Mouse (Mus musculus) heart, adult 2 months (tissue): ENCODE measurements around the gene Ppp1cc. TPM values are rescaled to one million over a fixed set of nuclear protein-coding genes. Genes with fewer than 3 reads are reported as not detected.
"Not testable (repeated sequence)": the region's sequence is repeated elsewhere in the genome, so short reads cannot be mapped to it uniquely, and the experiment has no call there.

ENCODE experiments used
- DNase-seq, 2 experiments: peaks; one replicate each; pipeline ENCODE4 v3.0.0; 2021
- H3K27ac ChIP-seq: fragments of 200-600 bp; 2 replicates; pipeline ENCODE4 v1.8.1; 2022
- H3K27me3 ChIP-seq: fragments of 200-500 bp; 2 replicates; pipeline ENCODE4 v1.6.1; 2012; ENCODE audit warnings: mild to moderate bottlenecking, low read length, inconsistent platforms, mixed read lengths; ENCODE audit not compliant: control insufficient read depth, insufficient read depth
- H3K36me3 ChIP-seq: fragments of 200-500 bp; 2 replicates; pipeline ENCODE4 v1.6.1; 2012; ENCODE audit warnings: low read length, inconsistent platforms; ENCODE audit not compliant: control insufficient read depth, insufficient read depth
- H3K4me1 ChIP-seq: fragments of 200-500 bp; 2 replicates; pipeline ENCODE4 v1.6.1; 2011; ENCODE audit warnings: low read length; ENCODE audit not compliant: control insufficient read depth, insufficient read depth
- H3K4me3 ChIP-seq: fragments of 200-600 bp; 2 replicates; pipeline ENCODE4 v1.8.1; 2022
- H3K79me2 ChIP-seq: fragments of 200-500 bp; replicated peaks from 2 replicates; pipeline ENCODE4 v1.6.1; 2012; ENCODE audit warnings: mild to moderate bottlenecking, inconsistent platforms, low read length, moderate library complexity, mixed read lengths; ENCODE audit not compliant: control insufficient read depth, insufficient read depth
- H3K9ac ChIP-seq: fragments of 200-500 bp; 2 replicates; pipeline ENCODE4 v1.6.1; 2012; ENCODE audit warnings: low read depth, mild to moderate bottlenecking, control low read depth, inconsistent platforms, low read length, mixed read lengths
- CTCF ChIP-seq: fragments of 200-600 bp; IDR thresholded peaks from 2 replicates; pipeline ENCODE4 v1.8.1; 2022; ENCODE audit warnings: antibody characterized with exemption, mild to moderate bottlenecking, moderate library complexity
- EP300 ChIP-seq: fragments of 200-500 bp; IDR thresholded peaks from 2 replicates; pipeline ENCODE4 v1.6.1; 2011; ENCODE audit warnings: low read depth, low read length, control low read depth; ENCODE audit not compliant: insufficient read depth
- POLR2A ChIP-seq: fragments of 200-500 bp; IDR thresholded peaks from 2 replicates; pipeline ENCODE4 v1.6.1; 2011; ENCODE audit warnings: mild to moderate bottlenecking, low read depth, low read length, control low read depth; ENCODE audit not compliant: insufficient read depth
- WGBS: fragments of 180-500 bp; shearing (Covaris S2); methylation state at CpG from one replicate; pipeline ENCODE4 v1.1.7; 2018; 5-methylcytosine and 5-hydroxymethylcytosine counted together
- intact Hi-C: fragments of 180-260 bp; cut with DNase I; formaldehyde crosslinking; loops from one replicate; pipeline ENCODE4 v1.15.1; 2025
- polyA plus RNA-seq: library from polyadenylated mRNA; depleted of rRNA; stranded (reverse); fragments of >200 nt; gene quantifications from 2 replicates; pipeline ENCODE4 v1.2.3, GENCODE M21; 2012
- total RNA-seq, 2 experiments: library from RNA; stranded (reverse); gene quantifications; 2 replicates each; pipeline ENCODE4 v1.2.3; 2021

Ppp1cc gene
- total and polyA plus RNA-seq, 3 experiments = 59.7 to 127 (median 101) TPM

DNA sequence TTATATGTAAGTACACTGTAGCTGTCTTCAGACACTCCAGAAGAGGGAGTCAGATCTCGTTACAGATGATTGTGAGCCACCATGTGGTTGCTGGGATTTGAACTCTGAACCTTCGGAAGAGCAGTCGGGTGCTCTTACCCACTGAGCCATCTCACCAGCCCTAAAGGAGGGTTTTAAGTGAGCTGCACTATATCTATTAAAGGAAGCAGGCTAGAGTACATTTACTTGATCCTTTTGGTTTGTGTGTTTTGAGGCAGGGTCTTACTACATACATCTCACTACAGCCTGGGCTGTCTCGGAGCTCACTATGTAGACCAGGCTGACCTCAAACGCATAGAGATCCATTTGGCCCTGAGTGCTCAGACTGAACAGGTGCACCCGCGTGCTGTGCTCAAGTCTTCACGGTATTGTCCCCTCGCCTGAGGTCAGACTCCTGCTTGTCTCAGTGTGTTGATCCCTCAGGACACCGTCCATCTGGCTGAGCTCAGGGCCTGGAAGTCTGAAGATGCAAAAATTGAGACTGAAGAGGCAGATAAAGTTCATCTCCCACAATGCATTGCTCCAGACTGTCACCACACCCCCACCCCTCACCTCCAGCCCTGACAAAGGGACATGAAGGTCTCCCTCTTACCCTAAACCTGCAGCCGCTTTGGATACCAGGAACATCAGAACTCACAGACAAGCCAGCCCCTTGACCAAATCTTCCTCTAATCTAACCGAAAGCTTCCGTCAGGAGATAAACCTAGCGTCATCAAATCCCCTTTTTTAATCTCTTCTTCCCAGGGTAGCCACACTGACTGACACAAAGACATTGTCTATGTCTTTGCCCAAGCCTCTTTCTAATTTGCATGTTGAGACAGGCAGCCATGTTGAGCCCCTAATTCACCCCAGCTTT lies 23.4 kb upstream of the Ppp1cc start:
- no peak overlapping the region for H3K27ac ChIP-seq
- H3K4me3 ChIP-seq = no peak overlapping the region
- H3K27me3 ChIP-seq = no peaks in the 10 kb centered on the region
- H3K79me2 ChIP-seq = no peaks in the 10 kb centered on the region
- TF ChIP-seq EP300 = no peak
- TF ChIP-seq CTCF = no peak
- no peak for TF ChIP-seq POLR2A
- intact Hi-C loops = loop anchor here (5.0 kb wide), 2 partner anchors 108 to 128 kb away; partner anchors contain the start of gene Tctn1
- DNase-seq = peak in 1 of 2 experiments; percentile 17
- no peaks in the 10 kb centered on the region for H3K36me3 ChIP-seq
- WGBS = 93% methylated on average over 14 of the region's 14 CpGs
- no peak overlapping the region for H3K9ac ChIP-seq
- H3K4me1 ChIP-seq = peaks cover 18% of the 10 kb centered on the region

DNA sequence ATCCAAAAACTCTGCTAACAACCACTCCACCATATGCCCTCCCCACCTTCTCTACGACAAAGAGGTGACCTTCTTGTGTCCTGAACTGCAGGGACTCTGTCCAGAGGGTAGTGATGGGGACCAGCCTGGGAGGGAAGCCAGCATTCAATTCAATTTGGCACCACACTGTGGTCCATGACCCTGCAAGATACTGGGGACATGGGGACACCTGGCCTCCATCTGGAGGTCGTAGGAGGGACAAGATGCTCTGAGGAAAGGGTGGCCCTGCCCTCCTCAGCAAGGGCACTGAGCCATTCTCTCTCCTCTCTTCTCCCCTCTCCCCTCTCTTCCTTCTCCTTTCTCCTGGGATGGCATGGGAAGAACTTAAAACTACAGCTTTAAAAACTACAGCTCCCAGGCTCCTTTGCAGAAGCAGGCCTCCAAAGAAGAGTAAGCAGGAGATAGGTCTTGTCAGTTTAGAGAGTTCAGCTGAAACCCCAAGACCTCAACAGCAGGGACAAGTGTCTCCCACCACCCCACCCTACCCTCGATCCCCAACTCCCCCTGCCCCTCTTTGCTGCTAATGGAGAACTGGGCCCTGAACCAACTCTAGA lies 22.7 kb upstream of the Ppp1cc start:
- 68% methylated on average over 3 of the region's 3 CpGs for WGBS
- Histone ChIP-seq H3K4me1 (peaks cover 18% of the 10 kb centered on the region), H3K27ac (no peak overlapping the region), H3K9ac (no peak overlapping the region), H3K27me3 (no peaks in the 10 kb centered on the region), H3K4me3 (no peak overlapping the region), H3K79me2 (no peaks in the 10 kb centered on the region), H3K36me3 (no peaks in the 10 kb centered on the region)
- intact Hi-C loops = no loop called here
- peak in 1 of 2 experiments; percentile 19 for DNase-seq
- TF ChIP-seq POLR2A (no peak), EP300 (no peak), CTCF (no peak)

DNA sequence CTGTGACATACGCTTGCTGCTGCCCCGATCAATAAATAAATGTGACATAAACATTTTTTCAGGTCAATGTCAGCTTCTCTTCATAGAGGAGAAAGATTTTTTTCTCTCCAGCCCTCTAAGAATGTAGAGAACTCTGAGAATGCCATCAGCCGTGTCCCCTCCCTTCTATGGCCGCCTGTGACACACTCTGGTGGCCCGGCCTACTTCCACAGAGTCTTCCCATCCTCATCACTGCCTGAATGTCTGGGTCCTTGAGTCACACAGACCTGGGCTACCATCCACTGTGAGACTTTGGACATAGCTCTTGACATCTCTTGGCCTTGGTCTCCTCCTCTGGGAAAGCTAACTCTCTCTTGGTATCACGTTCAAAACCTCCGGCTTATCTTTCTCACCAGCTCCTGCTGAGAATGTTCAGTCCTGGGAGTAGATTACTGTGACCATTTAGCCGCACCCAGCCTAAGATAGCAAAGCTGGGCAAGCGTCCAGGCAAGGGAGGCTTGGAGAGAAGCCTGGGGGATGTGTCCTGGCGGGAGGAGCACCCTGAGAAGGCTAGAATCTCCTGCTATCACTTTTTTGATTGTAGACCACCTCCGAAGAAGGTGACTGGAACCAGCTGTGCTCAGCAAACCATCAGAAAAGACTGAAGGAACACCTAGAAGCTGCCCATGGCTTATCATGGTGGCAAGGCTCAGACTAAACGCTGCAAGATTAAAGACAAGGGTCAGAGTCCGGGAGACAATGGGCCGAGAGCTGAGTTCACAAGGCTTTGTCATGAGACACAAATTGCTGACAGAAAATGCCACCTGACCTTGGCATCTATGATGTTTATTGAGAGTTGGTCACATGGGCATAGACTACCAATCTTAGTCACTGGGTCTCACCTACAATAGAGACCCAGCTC lies 21.3 kb upstream of the Ppp1cc start:
- H3K4me3 ChIP-seq = no peak overlapping the region
- peaks cover 13% of the 10 kb centered on the region for H3K4me1 ChIP-seq
- 19% methylated on average over 14 of the region's 14 CpGs for WGBS
- peak; percentile 77 to 81 for DNase-seq
- no peak overlapping the region for H3K9ac ChIP-seq
- no peak for TF ChIP-seq CTCF
- no peak for TF ChIP-seq EP300
- no peak for TF ChIP-seq POLR2A
- no peaks in the 10 kb centered on the region for H3K36me3 ChIP-seq
- no peaks in the 10 kb centered on the region for H3K27me3 ChIP-seq
- H3K79me2 ChIP-seq = no peaks in the 10 kb centered on the region
- peak overlapping the region; percentile 18 for H3K27ac ChIP-seq
- intact Hi-C loops = no loop called here

DNA sequence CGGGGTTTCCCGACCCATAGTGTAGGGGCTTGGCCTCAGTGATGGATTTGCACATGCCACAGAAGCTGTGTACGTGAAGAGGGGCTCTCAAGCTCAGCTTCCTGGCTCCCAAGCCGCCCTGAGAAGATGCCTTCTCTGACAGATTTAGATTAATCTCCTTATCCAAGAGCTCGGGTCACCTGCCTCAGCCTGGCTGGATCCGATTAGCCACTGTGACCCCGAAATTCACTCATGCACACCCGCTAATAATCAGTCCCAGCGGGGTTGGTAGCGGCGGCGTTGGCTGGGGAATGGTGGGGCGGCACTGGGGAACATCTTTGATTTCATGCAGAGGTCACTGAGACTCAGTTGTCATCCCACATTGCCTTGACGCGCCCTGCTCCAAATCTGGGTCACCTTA lies 19.2 kb upstream of the Ppp1cc start:
- H3K4me3 ChIP-seq = no peak overlapping the region
- H3K79me2 ChIP-seq = no peaks in the 10 kb centered on the region
- no peaks in the 10 kb centered on the region for H3K27me3 ChIP-seq
- peak in 1 of 2 experiments; percentile 13 for DNase-seq
- H3K27ac ChIP-seq = no peak overlapping the region
- 93% methylated on average over 15 of the region's 15 CpGs for WGBS
- no peak for TF ChIP-seq CTCF
- no peak for TF ChIP-seq POLR2A
- no peak for TF ChIP-seq EP300
- H3K9ac ChIP-seq = no peak overlapping the region
- peaks cover 15% of the 10 kb centered on the region for H3K4me1 ChIP-seq
- intact Hi-C loops = no loop called here
- H3K36me3 ChIP-seq = no peaks in the 10 kb centered on the region

DNA sequence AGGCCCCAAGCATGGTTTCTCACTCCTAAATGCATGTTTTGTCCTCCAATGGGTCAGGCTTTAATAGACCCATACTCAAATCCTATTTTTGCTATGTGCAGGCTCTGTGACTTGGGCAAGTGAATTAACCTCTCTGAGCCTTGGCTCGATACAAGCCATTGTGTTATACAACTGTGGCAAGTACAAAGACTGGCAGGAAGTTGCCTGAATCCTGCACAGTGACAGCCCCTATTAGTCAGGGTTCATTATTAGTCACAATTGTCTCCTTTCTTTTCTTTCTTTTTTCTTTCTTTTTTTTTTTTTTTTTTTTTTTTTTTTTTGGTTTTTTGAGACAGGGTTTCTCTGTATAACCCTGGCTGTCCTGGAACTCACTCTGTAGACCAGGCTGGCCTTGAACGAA lies 18.3 kb upstream of the Ppp1cc start:
- H3K79me2 ChIP-seq, H3K36me3 ChIP-seq, DNase-seq, H3K4me3 ChIP-seq, H3K27me3 ChIP-seq, H3K27ac ChIP-seq, H3K9ac ChIP-seq, intact Hi-C loops: not testable (repeated sequence)
- 52% methylated on average over 2 of the region's 2 CpGs for WGBS
- H3K4me1 ChIP-seq = peaks cover 18% of the 10 kb centered on the region
